Mouse (Mus musculus) spleen, postnatal 10 days (tissue): Measurements from ENCODE around the gene Cyp4f18.
"Not testable (repeated sequence)": the region's sequence is repeated elsewhere in the genome, so short reads cannot be mapped to it uniquely, and the experiment has no call there.

ENCODE experiments used
- DNase-seq, 2 experiments: peaks; one replicate each; pipeline ENCODE4 v3.0.0; 2021 to 2022; ENCODE audit warnings: low spot score in 2 of 2

Cyp4f18 gene

DNA sequence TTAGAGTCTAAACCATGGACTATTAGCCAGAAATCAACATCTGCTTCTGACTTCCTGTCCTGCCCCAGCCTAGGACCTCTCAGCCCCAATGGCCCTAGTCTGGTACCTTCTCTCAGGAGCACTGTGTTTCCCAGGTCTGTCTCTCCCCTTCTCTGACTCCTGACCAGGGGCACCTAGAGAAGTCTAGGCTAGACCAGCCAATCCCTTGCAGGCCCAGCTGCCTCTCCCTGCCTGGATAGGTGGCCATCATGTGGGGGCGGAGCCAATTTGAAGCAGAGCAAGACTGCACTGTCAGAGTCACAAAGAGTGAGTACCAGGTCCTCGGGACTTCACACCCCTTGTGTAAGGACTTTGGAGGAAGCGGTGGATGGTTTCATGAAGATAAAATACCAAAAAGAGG lies at the start of gene Cyp4f18:
TSS of gene Cyp4f18 (minus strand) at position 154 of the 400 bp plus-strand sequence.
- DNase-seq, result peak; percentile 49 to 76

DNA sequence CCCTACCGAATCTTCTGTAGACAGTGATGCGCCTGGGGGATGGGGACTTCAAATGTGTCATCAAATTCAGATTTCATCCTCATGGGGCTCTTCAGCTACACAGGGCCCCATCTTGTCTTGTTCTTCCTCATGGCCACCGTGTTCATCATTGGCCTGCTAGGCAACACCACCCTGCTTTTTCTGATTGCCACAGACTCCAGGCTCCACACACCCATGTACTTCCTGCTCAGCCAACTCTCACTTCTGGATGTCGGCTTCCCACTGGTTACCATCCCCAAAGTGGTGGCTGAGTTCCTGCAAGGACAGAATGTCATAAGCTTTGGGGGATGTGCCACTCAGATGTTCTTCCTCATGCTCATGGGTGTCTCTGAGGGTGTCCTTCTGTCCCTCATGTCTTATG lies 48.2 kb upstream of the Cyp4f18 start:
- not testable (repeated sequence) for DNase-seq

DNA sequence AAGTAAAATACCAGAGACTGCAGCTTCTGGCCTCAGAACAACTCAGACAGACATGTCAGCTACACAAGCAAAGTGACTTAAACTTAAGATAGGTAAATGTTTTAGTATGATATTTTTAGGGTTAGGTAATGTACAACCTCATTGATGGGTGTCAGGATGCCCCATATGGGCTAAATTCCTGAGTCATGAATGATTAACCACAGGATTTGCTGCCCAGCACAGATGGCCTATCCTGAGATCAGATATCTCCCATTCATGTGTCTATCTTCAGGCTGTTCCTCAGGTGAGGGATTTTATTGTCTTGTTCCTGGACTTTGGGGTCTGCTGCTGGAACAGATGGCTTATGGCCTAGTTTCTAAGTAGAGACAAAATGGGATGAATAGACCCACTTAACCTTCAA lies 45.2 kb upstream of the Cyp4f18 start:
- not testable (repeated sequence) for DNase-seq

DNA sequence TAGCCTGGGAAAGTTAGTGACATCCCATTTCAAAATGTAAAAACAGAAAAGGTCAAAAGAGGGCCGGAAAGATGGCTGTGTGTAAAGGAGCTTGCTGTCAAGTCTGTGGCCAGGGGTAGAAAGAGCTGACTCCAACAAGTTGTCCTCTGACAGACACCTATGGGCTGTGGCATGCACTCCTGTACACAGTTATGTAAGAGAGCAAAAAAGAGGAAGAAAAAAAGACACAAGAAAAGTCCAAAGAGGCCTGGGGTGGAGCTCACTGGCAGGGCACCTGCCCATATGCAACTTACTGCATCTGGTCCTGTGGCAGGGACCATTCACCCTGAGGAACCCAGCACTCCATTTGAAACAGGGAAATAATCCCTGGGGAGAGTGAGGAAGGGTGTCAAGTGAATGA lies 33.1 kb upstream of the Cyp4f18 start:
- no peak for DNase-seq

DNA sequence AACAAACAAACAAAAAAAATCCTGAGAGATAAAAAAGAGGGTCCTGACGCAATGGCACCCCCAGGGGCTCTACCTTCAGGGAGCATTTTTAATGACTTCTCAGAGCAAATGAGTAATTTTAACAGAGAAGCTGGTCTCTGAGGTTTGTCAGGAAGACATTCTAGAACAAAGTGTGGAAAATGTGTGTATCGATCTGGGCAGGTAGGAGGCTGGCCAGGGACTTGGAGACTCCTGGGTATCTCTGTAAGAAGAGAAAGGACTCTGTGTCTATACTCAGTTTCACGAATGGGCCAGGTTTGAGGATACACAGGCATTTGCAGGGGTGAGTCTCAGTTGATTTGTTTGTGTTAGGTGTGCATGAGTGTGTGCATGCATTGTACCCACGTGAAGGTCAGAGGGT lies 31.5 kb upstream of the Cyp4f18 start, which contains the start of gene Olfr372:
TSS of gene Olfr372 (plus strand) at position 301 of the 400 bp plus-strand sequence.
- not testable (repeated sequence) for DNase-seq

DNA sequence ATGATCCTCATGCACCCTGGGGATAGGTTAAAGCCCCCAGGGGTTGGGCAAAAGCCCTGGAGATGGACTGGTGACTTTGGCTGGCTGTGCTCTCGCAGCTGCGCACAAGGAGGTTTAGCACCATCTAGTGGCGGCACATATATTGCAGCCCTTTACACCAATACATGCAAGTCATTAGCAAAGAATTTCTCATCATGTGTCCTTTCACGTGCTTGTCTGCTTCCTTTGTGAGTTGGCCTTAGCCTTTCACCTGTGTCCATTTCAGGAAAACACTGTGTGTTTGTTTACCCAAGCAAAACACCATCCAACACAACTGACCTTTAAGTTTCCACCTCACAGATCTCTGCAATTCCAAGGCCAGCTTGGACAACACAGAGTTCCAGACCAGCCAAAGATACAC lies 23.5 kb upstream of the Cyp4f18 start:
- peak; percentile 39 to 72 for DNase-seq

DNA sequence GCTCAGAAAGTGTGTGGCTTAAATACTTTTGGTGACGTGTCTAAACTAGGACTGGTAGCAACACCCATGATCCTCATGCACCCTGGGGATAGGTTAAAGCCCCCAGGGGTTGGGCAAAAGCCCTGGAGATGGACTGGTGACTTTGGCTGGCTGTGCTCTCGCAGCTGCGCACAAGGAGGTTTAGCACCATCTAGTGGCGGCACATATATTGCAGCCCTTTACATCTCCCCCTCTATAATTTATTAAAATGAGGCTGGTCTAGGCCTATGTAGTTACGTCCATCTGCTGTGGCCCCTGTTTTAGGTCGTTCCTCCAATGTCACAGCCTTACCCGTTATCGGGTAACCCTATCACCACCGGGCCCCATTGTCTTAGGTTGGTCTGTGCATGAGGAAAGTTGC lies 15.5 kb upstream of the Cyp4f18 start:
- peak in 1 of 2 experiments; percentile 63 for DNase-seq

DNA sequence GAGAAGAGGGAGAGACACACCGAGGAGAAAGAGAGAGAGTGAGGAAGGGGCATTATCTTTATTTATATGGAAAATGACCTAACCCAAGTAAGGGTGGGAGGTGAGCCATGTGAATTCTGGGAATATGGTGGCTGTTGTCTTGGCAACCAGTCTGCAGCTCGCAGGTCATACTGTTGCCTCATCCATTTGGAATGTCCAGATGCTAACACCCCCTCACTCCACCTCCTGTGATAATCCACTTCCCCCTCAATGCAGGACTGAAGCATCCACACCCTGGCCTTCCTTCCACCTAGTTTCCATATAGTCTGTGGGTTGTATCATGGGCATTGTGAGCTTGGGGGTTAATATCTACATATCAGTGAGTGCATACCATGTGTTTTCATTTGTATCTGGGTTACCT lies 10.4 kb upstream of the Cyp4f18 start:
- DNase-seq, result no peak

DNA sequence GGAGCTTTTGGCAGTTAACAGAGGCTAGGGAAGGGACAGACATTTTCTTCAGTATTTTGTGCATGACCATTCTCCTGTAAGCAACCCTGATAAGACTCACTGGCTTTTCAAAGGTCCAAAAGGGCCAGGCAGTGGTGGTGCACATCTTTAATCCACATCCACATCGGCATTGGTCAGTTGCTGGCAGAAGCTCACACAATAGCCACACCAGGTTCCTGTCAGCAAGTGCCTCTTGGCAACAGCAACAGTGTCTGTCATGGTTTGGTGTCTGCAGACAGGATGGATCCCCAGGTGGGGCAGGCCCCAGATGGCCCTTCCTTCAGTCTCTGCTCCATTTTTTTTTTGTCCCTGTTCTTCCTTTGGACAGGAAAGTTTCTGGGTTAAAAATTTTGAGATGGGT lies 9.6 kb upstream of the Cyp4f18 start:
- DNase-seq, result peak in 1 of 2 experiments; percentile 15

DNA sequence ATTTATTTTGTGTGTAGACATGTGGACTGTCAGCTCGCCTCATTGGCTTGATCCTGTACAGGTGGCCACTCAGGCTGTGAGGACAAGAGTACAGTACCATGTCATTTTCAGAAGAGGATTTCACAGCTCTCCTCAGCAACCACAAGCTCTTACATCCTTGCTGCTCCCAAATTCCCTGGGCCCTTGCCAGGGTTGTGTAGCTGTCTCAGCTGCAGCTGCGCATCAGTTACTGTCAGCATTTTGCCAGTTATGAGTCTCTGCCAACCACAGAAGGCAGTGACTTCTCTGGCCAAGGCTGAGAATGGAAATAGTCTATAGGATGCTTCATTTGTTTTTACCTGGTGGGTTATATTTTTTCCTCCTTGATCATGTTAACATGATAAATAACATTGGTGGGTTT lies 8.7 kb upstream of the Cyp4f18 start:
- peak in 1 of 2 experiments; percentile 38 for DNase-seq

DNA sequence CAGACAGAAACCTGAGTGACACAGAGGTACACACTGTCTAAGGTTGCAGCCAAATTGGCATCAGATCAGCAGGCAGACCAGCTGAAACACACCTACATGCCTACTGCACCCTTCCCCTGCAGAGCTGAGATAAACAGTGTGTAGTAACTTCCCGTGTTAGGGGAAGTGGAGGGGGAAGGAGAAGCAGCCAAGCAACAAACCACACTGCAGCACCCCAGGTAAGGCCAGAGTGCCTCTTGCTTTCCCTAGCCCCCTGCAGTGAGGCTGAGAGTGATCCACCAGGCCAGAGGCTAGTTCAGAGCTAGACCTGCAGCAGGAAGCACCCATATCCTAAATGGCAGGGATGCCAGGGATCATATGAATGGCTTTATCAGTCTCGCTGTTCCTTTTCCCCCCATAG lies 7.9 kb upstream of the Cyp4f18 start:
- DNase-seq, result peak; percentile 57 to 66

DNA sequence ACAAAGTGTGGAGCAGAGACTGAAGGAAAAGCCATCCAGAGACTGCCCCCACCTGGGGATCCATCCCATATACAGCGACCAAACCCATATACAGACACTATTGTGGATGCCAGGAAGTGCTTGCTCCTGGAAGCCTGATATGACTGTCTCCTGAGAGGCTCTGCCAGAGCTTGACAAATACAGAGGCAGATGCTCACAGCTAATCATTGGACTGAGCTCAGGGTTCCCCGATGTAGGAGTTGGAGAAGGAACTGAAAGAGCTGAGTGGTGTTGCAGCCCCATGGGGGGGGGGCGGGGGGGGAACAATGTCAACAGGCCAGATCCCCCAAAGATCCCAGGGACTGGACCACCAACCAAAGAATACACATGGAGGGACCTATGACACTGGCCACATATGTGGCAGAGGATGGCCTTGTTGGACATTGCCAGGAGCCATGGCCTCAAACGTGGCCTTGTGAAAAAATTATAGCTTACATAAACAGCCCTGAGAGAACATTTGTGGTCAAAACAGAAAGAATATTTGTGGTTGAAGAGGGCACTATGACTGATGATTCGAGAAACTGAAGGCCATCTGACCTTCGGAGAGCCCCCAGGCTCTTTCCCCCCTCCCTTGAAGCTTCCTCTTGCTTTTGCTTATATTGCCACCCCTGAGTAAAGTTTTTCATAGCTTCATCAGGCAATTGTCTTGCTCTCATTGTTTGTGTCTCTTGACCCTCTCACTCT lies 4.2 kb upstream of the Cyp4f18 start:
- DNase-seq, result not testable (repeated sequence)

DNA sequence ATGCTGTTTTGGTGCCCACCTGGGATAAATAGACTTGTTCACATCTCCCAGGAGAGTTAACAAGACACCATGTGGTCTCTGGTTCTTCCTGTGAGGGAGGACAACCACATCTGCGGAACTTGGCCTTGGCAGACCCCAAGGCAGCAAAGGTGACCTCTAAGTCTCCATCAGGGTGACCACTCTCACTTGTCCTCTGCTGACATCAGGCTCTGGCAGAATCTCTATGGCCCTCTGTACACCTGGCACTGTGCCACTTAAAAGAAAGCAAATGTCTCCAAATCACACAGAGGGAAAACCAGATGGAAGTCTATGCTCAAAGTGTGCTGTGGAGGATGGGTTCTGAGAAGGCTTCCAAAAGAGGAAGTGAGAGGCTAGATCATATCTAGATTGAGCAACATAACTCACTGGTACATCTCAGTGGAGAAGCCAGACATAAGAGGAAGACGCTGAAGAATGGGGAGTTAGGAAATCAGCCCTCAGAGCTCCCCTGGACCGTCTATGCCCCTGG lies 1.2 kb downstream of the Cyp4f18 start:
- peak; percentile 45 to 49 for DNase-seq

DNA sequence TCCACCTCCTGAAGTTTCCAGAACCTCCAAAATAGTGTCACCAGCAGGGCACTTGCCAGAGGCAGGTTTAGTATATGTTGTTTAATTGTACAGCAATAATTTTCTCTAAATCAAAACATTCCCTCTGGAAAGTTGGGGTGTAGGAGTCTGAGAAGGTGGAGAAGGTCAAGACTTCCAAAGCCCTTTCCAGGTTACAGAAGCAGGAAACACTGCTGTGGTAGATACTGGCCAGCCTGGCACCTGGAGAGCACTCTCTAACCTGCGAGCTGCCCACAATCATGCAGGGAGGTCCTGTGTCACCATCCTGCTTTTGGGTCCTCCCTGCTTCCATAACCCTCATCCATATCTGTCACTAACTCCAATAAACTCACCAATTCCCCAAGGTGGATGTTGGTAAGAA lies 2.7 kb downstream of the Cyp4f18 start:
- no peak for DNase-seq

DNA sequence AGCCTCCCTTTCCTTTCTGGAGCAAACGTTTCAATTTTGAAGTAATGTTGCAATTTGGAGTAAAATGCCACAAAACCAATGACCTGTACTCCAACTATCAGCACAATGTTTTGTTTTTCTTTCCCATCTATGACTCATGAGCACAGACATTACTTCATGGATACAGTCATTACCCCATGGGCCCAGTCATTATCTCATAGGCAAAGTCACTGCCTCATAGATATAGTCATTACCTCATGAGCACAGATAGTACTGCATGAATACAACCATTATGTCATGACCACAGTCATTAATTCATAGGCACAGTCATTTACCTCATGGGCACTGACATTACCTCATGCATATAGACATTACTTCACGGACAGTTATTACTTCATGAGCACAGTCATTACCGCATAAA lies 3.5 kb downstream of the Cyp4f18 start:
- no peak for DNase-seq

DNA sequence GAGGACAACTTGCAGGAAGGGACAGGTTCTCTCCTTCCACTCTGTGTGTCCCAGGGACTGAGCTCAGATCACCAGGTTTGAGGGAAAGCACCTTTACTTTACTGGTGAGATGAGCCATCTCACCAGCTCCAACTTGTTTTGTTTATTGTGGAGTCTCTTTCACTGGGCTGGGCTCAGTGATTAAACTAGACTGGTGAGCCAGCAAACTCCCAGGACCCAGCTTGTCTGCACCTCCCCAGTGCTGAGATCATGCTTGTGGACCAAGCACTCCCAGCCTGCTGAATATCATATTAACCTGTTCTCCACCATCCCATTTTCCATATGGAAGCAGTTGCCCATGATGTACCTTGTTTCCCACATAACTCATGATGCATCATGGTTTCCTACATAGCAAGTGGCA lies 6.5 kb downstream of the Cyp4f18 start:
- DNase-seq, result no peak

DNA sequence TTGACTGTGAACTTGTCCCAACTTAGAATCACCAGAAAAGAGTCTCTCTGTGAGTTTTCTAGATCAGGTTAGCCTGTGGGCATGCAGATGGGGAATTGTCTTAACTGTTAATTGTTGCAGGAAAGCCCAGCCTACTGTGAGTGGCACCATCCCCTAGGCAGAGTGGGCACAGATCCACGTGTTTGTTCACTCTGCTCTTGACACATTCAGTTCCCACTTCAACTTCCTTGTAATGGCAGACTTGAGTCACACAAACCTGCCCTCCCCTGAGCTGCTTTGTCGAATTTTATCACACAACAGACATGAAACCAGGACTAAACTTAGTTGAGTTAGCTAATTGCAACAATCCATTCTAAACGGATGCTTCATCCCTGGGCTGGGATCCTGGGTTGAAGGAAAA lies 9.2 kb downstream of the Cyp4f18 start:
- no peak for DNase-seq

DNA sequence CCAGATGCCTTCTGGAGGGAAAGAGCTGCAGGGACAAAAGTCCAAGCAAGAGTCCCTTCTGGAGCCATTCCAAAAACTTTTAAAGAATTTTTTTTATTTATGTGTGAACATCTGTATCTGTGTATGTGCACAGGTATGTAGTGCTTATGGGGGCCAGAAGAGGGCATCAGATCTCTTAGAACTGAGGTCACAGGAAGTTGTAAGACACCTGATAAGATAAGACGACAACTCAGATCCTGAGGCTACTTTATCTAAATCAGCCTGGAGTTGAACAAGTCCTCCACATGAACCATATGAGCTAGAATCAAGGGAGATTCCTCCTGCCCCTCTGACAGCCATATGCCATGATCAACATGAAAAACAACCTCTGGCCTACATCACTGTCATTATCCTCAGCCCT lies 10.0 kb downstream of the Cyp4f18 start:
- DNase-seq, result no peak

DNA sequence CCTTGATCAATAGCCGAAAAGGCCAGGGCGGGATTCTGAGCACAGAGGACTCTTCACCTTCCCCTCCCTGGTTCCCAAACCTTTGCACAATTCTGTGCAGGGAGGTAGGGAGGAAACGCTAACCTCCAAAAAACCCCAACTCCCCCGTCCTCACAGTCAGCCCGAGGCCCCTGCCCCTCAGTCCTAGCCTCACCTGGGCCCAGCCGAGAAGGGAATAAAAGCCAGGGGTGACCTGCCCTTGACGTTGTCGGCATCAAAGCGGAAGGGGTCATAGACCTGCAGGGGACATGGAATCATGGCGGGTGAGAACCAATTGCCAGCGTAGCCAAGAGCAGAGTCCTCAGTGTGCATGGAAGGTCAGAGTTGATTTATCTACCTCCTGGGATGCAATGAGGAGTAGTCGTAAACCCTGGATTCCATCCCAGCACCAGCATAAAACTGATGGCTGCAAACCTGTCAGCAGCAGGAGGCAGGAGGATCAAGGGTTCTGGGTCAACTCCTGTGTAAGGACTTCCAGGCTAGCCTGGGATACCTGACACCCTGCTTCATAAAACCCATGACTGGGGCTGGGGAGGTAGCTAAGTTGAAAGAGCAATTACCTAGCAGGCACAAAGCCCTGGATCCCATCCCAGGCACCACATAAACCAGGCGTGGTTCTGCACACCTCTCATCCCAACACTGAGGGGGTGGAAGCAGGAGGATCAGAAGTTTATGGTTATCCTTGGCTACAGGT lies 20.4 kb downstream of the Cyp4f18 start:
- DNase-seq, result no peak

DNA sequence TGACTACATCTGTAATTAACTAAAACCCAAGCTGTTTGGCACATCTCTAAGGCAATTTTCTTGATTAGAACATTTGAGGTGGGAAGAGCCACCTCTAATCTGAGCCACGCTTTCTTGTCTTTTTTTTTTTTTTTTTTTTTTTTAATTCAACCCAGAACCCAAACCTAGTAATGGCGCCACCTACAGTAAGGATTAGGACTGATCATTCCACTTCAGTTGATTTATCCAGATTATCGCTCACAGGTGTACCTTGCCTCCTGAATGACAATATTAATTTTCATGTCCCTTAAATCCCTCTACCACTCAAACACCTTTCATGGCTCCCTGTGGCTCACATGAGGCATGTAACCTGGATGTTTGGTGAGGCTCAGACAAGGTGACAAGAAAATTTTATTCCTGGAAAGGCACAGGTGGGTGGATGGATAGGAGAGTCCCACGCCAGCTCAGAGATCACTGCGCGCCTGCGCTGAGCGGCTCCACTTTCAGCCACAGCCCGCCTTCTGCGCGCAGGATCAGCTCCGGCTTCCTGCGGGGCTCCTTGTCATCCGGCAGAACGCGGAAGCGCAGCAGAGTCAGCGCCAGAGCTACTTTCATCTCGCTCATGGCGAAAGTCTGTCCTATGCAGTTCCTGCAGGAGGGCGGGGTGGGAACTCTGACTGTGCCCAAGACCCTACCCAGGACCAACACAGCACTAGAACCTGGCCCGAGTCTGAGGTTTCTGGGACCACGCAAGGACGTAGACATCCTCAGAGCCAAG lies 21.1 kb downstream of the Cyp4f18 start:
- peak; percentile 29 to 66 for DNase-seq

DNA sequence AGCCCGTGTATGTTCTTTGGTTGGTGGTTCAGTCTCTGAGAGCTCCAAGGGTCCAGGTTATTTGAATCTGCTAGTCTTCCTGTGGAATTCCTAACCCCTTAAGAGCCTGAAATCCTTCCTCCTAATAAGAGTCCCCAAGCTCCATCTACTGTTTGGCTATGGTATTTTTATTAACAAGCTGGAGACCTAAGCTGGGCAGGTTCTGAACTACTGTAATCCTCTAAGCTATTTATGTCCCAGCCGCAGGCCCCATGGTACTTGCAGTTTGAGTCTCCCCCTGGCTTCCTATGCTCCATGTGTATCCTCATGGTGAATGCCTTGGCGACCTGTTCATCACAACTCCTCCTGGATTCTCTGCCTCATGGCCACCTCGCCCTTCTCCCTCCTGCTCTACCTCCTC lies 24.8 kb downstream of the Cyp4f18 start:
- DNase-seq, result no peak

DNA sequence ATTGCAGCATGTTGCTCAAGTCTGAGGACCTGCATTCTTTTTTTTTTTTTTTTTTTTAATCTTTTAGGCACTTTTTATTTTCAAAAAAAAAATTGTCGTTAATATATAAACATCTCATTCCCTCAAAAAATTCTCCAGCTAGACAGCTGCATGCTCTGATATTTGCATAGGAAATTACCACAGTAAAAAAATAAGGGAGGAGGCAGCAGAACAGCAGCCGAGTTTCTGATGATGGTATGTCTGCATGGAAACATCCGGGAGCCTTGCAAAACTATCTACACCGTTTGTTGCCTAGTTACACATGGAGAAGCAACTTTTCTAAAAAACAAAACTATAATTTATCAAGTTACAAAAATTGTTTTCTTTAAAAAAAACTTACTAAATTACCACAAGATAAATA lies 28.0 kb downstream of the Cyp4f18 start:
- DNase-seq, result no peak
